Mouse (Mus musculus) MEL (cell line): ENCODE results near the gene Sirt4. TPM values are rescaled to one million over a fixed set of nuclear protein-coding genes. Genes with fewer than 3 reads are reported as not detected.

Source experiments
- DNase-seq: peaks from one replicate; pipeline ENCODE4 v3.0.0; 2011; ENCODE audit warnings: low read depth, low spot score
- H3K27ac ChIP-seq: 2 replicates; pipeline ENCODE4 v1.5.1; 2012; ENCODE audit warnings: low read depth, mild to moderate bottlenecking, control low read depth, low read length, moderate library complexity; ENCODE audit not compliant: control insufficient read depth
- H3K27me3 ChIP-seq, 2 experiments: fragments of 150-350 bp in 1 of 2; sonication (generic) in 1 of 2; 2 replicates each; pipeline ENCODE4 v1.6.1; 2012; ENCODE audit warnings: low read length in 2 of 2, mild to moderate bottlenecking in 2 of 2, improper control_type of control experiment in 1 of 2, moderate library complexity in 1 of 2; ENCODE audit not compliant: insufficient read depth in 2 of 2, control insufficient read depth in 1 of 2
- H3K36me3 ChIP-seq, 2 experiments: 2 replicates each; pipeline ENCODE4 v1.6.1; 2012 to 2014; ENCODE audit warnings: low read length in 2 of 2, improper control_type of control experiment in 1 of 2, inconsistent platforms in 1 of 2, mild to moderate bottlenecking in 1 of 2; ENCODE audit not compliant: insufficient read depth in 2 of 2, control insufficient read depth in 1 of 2
- H3K4me1 ChIP-seq, 2 experiments: fragments of 150-350 bp in 1 of 2; sonication (generic) in 1 of 2; 2 replicates each; pipeline ENCODE4 v1.6.1; 2012; ENCODE audit warnings: low read length in 2 of 2, improper control_type of control experiment in 1 of 2, mild to moderate bottlenecking in 1 of 2; ENCODE audit not compliant: insufficient read depth in 2 of 2, control insufficient read depth in 1 of 2
- H3K4me3 ChIP-seq, 2 experiments: fragments of 150-350 bp in 1 of 2; sonication (generic) in 1 of 2; 2 replicates each; pipeline ENCODE4 v1.5.1; 2012; ENCODE audit warnings: low read depth in 2 of 2, low read length in 2 of 2, mild to moderate bottlenecking in 2 of 2, moderate library complexity in 2 of 2, control low read depth in 1 of 2, improper control_type of control experiment in 1 of 2; ENCODE audit not compliant: control insufficient read depth in 1 of 2, insufficient read depth in 1 of 2
- H3K79me2 ChIP-seq: 2 replicates; pipeline ENCODE4 v1.6.1; 2012; ENCODE audit warnings: mild to moderate bottlenecking, low read length, moderate library complexity; ENCODE audit not compliant: control insufficient read depth, poor library complexity, insufficient read depth
- H3K9ac ChIP-seq: 2 replicates; pipeline ENCODE4 v1.6.1; 2012; ENCODE audit warnings: low read depth, mild to moderate bottlenecking, control low read depth, low read length, moderate library complexity; ENCODE audit not compliant: control insufficient read depth, poor library complexity, severe bottlenecking
- H3K9me3 ChIP-seq: fragments of 150-350 bp; sonication (generic); replicated peaks from 2 replicates; pipeline ENCODE4 v1.6.1; 2012; ENCODE audit warnings: mild to moderate bottlenecking, low read length, improper control_type of control experiment, moderate library complexity; ENCODE audit not compliant: insufficient read depth
- BHLHE40 ChIP-seq: IDR thresholded peaks from 2 replicates; pipeline ENCODE4 v1.6.1; 2012; ENCODE audit warnings: low read depth, mild to moderate bottlenecking, inconsistent platforms, low read length, improper control_type of control experiment, borderline replicate concordance
- CHD1 ChIP-seq: IDR thresholded peaks from 2 replicates; pipeline ENCODE4 v1.6.1; 2012; ENCODE audit warnings: low read depth, mild to moderate bottlenecking, inconsistent platforms, low read length, improper control_type of control experiment
- CHD2 ChIP-seq: IDR thresholded peaks from 2 replicates; pipeline ENCODE4 v1.6.1; 2011; ENCODE audit warnings: low read length, improper control_type of control experiment
- EP300 ChIP-seq, 2 experiments: IDR thresholded peaks; 2 replicates each; pipeline ENCODE4 v1.6.1; 2011; ENCODE audit warnings: improper control_type of control experiment in 2 of 2, low read length in 2 of 2, low read depth in 1 of 2, mild to moderate bottlenecking in 1 of 2
- ETS1 ChIP-seq: IDR thresholded peaks from 2 replicates; pipeline ENCODE4 v1.6.1; 2012; ENCODE audit warnings: low read depth, mild to moderate bottlenecking, inconsistent platforms, low read length, improper control_type of control experiment, moderate library complexity
- GABPA ChIP-seq: IDR thresholded peaks from 2 replicates; pipeline ENCODE4 v1.6.1; 2012; ENCODE audit warnings: low read depth, mild to moderate bottlenecking, inconsistent platforms, low read length, improper control_type of control experiment, moderate library complexity
- GATA1 ChIP-seq: IDR thresholded peaks from 2 replicates; pipeline ENCODE4 v1.6.1; 2011; ENCODE audit warnings: low read depth, low read length, improper control_type of control experiment
- JUND ChIP-seq: IDR thresholded peaks from 2 replicates; pipeline ENCODE4 v1.6.1; 2011; ENCODE audit warnings: low read depth, mild to moderate bottlenecking, improper control_type of control experiment, low read length
- MAFK ChIP-seq: IDR thresholded peaks from 2 replicates; pipeline ENCODE4 v1.6.1; 2011; ENCODE audit warnings: low read depth, mild to moderate bottlenecking, low read length, improper control_type of control experiment, borderline replicate concordance
- MAX ChIP-seq: IDR thresholded peaks from 2 replicates; pipeline ENCODE4 v1.6.1; 2011; ENCODE audit warnings: low read length, improper control_type of control experiment
- MAZ ChIP-seq: IDR thresholded peaks from 2 replicates; pipeline ENCODE4 v1.6.1; 2012; ENCODE audit warnings: low read depth, mild to moderate bottlenecking, inconsistent platforms, low read length, improper control_type of control experiment
- MEF2A ChIP-seq: IDR thresholded peaks from 2 replicates; pipeline ENCODE4 v1.6.1; 2014; ENCODE audit warnings: low read depth, mild to moderate bottlenecking, inconsistent platforms, low read length, improper control_type of control experiment; ENCODE audit not compliant: poor library complexity, insufficient replicate concordance, severe bottlenecking; ENCODE audit errors: extremely low read depth
- MXI1 ChIP-seq: IDR thresholded peaks from 2 replicates; pipeline ENCODE4 v1.6.1; 2011; ENCODE audit warnings: mild to moderate bottlenecking, low read depth, low read length, improper control_type of control experiment
- MYB ChIP-seq: IDR thresholded peaks from 2 replicates; pipeline ENCODE4 v1.6.1; 2011; ENCODE audit warnings: mild to moderate bottlenecking, low read depth, low read length, improper control_type of control experiment
- MYC ChIP-seq: IDR thresholded peaks from 2 replicates; pipeline ENCODE4 v1.6.1; 2011; ENCODE audit warnings: low read depth, mild to moderate bottlenecking, low read length, improper control_type of control experiment, moderate library complexity
- NELFE ChIP-seq: IDR thresholded peaks from 2 replicates; pipeline ENCODE4 v1.6.1; 2011; ENCODE audit warnings: low read depth, low read length, improper control_type of control experiment
- POLR2AphosphoS2 ChIP-seq: IDR thresholded peaks from 2 replicates; pipeline ENCODE4 v1.6.1; 2011; ENCODE audit warnings: low read length, improper control_type of control experiment
- POLR2AphosphoS5 ChIP-seq: IDR thresholded peaks from 2 replicates; pipeline ENCODE4 v1.6.1; 2012; ENCODE audit warnings: low read depth, borderline replicate concordance, mild to moderate bottlenecking, inconsistent platforms, low read length, moderate library complexity, mixed read lengths
- RAD21 ChIP-seq: IDR thresholded peaks from 2 replicates; pipeline ENCODE4 v1.6.1; 2011; ENCODE audit warnings: mild to moderate bottlenecking, low read depth, low read length, improper control_type of control experiment
- RCOR1 ChIP-seq: IDR thresholded peaks from 2 replicates; pipeline ENCODE4 v1.6.1; 2012; ENCODE audit warnings: low read depth, mild to moderate bottlenecking, inconsistent platforms, low read length, improper control_type of control experiment
- SIN3A ChIP-seq: IDR thresholded peaks from 2 replicates; pipeline ENCODE4 v1.6.1; 2012; ENCODE audit warnings: low read length, improper control_type of control experiment, inconsistent platforms
- TAL1 ChIP-seq: IDR thresholded peaks from 2 replicates; pipeline ENCODE4 v1.6.1; 2012; ENCODE audit warnings: mild to moderate bottlenecking, inconsistent platforms, low read length, moderate library complexity, mixed read lengths
- USF2 ChIP-seq, 2 experiments: IDR thresholded peaks; 2 replicates each; pipeline ENCODE4 v1.6.1; 2011 to 2012; ENCODE audit warnings: improper control_type of control experiment in 2 of 2, low read length in 2 of 2, borderline replicate concordance in 1 of 2, inconsistent platforms in 1 of 2, low read depth in 1 of 2, mild to moderate bottlenecking in 1 of 2; ENCODE audit not compliant: insufficient read depth in 1 of 2
- ZKSCAN1 ChIP-seq: IDR thresholded peaks from 2 replicates; pipeline ENCODE4 v1.6.1; 2012; ENCODE audit warnings: low read depth, mild to moderate bottlenecking, inconsistent platforms, low read length, improper control_type of control experiment, moderate library complexity
- polyA plus RNA-seq, 2 experiments: library from polyadenylated mRNA; stranded (reverse) in 1 of 2; unstranded in 1 of 2; fragments of >175 nt in 1 of 2; fragments of >200 nt in 1 of 2; gene quantifications; 2 replicates each; pipeline versions ENCODE4 v1.2.1 to v1.2.4; 2012; ENCODE audit warnings: low replicate concordance in 2 of 2, low read depth in 1 of 2; ENCODE audit not compliant: insufficient read length in 2 of 2, insufficient read depth in 1 of 2, missing spikeins in 1 of 2
- total RNA-seq: library from RNA; depleted of rRNA; stranded (reverse); fragments of 300-350 nt; gene quantifications from 2 replicates; pipeline ENCODE4 v1.2.3, GENCODE M21; 2012

Gene Sirt4
- total and polyA plus RNA-seq, 3 experiments: 9.2 to 10.3 TPM; not detected in 1

DNA sequence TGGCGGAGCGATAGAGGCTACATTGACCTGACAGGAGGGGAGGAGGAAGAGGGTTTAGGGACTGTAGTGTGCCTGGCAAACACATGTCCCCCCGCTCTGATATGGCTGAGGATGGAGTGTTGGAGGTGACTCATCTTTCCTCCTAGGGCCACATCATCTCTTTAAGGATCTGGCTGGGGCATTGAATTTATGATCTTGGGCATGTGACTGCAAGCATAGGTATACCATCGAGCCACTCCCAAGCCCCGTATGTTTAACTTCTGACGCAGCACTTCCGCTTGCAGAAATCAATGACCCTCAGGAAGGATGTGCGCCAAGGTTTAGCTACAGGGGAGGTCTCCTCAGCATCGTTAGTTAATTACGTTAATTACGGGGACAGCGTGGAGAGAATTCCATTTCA is 18.5 kb upstream of the Sirt4 start:
- Histone ChIP-seq H3K4me1 (peaks cover 0 to 12% of the 10 kb centered on the region in 2 experiments; a peak in 1 of 4 replicates), H3K36me3 (peaks cover 0 to 2% of the 10 kb centered on the region in 2 experiments; a peak in 1 of 4 replicates), H3K27ac (no peak overlapping the region), H3K9me3 (no peaks in the 10 kb centered on the region), H3K9ac (no peak overlapping the region), H3K79me2 (peaks cover 9% of the 10 kb centered on the region), H3K27me3 (no peaks in the 10 kb centered on the region), H3K4me3 (no peak overlapping the region)
- no peak for TF ChIP-seq ETS1
- no peak for TF ChIP-seq EP300 (IDR thresholded peaks at IDR 0.05; ENCODE audit: low read depth in 1 of 2, low read length in 2 of 2)
- no peak for TF ChIP-seq ZKSCAN1
- no peak for TF ChIP-seq MAX
- no peak for TF ChIP-seq MAFK
- no peak for TF ChIP-seq JUND
- TF ChIP-seq USF2 (IDR thresholded peaks at IDR 0.05; ENCODE audit: borderline replicate concordance in 1 of 2, insufficient read depth in 1 of 2, low read depth in 1 of 2, low read length in 2 of 2): no peak
- TF ChIP-seq TAL1: no peak
- TF ChIP-seq CHD1: no peak
- no peak for DNase-seq

- H3K9ac ChIP-seq: no peak overlapping the region
- H3K4me1 ChIP-seq: 0 out of 4 replicates have a peak, but pooled peaks cover 0 to 5% of the 10 kb centered on the region in 2 experiments
- H3K36me3 ChIP-seq: no peaks in the 10 kb centered on the region
- no peak overlapping the region for H3K27ac ChIP-seq
- TF ChIP-seq BHLHE40 (no peak), MAZ (no peak), TAL1 (no peak), RAD21 (no peak), SIN3A (no peak), RCOR1 (no peak), CHD1 (no peak), POLR2AphosphoS5 (no peak), GATA1 (no peak), GABPA (no peak), POLR2AphosphoS2 (no peak), NELFE (no peak), CHD2 (no peak), MYB (no peak), MXI1 (no peak), MEF2A (no peak), ZKSCAN1 (no peak), MYC (no peak)
- H3K9me3 ChIP-seq: no peaks in the 10 kb centered on the region
- no peaks in the 10 kb centered on the region for H3K79me2 ChIP-seq
- no peak for DNase-seq
- no peak overlapping the region for H3K4me3 ChIP-seq
- H3K27me3 ChIP-seq: no peaks in the 10 kb centered on the region
Measured at GRCm38 (mm10) chr5:115500383-115500935, 15.9 kb upstream of the Sirt4 start.
